Comparison of ENCODE assay signal across 22 mouse cellular contexts in the genomic region with DNA sequence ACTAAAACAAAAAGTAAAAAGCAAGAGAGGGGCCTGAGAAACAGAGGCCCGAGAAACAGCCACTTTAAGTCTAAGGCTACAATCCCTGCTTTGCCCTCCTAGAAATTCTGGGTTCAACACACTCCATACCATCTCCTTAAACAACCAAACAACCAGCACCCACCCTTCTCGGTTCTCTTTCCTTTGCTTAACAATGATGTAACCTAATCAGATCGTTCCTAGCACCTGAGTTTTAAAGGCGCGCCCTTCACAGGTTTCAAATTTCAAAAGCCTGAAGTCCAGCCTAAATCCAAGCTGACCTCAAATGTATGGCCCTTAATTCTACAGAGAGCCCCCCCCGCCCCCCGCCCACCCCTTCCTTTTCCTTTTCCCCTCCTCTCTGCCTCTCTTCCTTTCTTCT.
DNase-seq lines count a peak whose midpoint lies in the region; ATAC-seq and TF ChIP-seq lines count a peak whose summit lies in the region.
"Had no signal": no experiment of that assay in that cellular context is flagged by ENCODE, and none has a peak within 500 bp of the region (broad histone marks: within the 10 kb centered on the region; RNA-seq: fewer than 3 reads in every experiment).

No protein-coding gene starts in this region.

- H3K4me3 ChIP-seq in kidney, embryonic 15.5 days (replicated peaks): no peak overlapping the region
- no peak overlapping the region for H3K4me3 ChIP-seq in lung, postnatal 0 days (ENCODE audit: low read depth, low read length)
- no peak overlapping the region for H3K4me3 ChIP-seq in intestine, embryonic 16.5 days (ENCODE audit: low read length)
- H3K4me3 ChIP-seq: embryonic facial prominence, embryonic 15.5 days; heart, embryonic 12.5 days; hindbrain, embryonic 13.5 days; limb, embryonic 13.5 days; midbrain, embryonic 12.5 days; neural tube, embryonic 13.5 days had no signal

- H3K27me3 ChIP-seq in kidney, embryonic 15.5 days: no peaks in the 10 kb centered on the region
- no peaks in the 10 kb centered on the region for H3K27me3 ChIP-seq in lung, postnatal 0 days (replicated peaks; ENCODE audit: insufficient read depth, low read length)
- no peaks in the 10 kb centered on the region for H3K27me3 ChIP-seq in intestine, embryonic 16.5 days (replicated peaks; ENCODE audit: control insufficient read depth, insufficient read depth, low read length)
- H3K27me3 ChIP-seq: embryonic facial prominence, embryonic 15.5 days; heart, embryonic 12.5 days; hindbrain, embryonic 13.5 days; limb, embryonic 13.5 days; midbrain, embryonic 12.5 days; neural tube, embryonic 13.5 days had no signal

- TF ChIP-seq CTCF in lung, postnatal 0 days (IDR thresholded peaks at IDR 0.05): no peak

- WGBS in kidney, embryonic 15.5 days: 13% methylated on average over 7 of the region's 7 CpGs
- 26% methylated on average over 7 of the region's 7 CpGs for WGBS in lung, postnatal 0 days
- WGBS in intestine, embryonic 16.5 days: 33% methylated on average over 7 of the region's 7 CpGs

- H3K9ac ChIP-seq in kidney, embryonic 15.5 days: no peak overlapping the region
- H3K9ac ChIP-seq in lung, postnatal 0 days (replicated peaks; ENCODE audit: low read depth): no peak overlapping the region
- H3K9ac ChIP-seq in intestine, embryonic 16.5 days (ENCODE audit: low read depth, low read length): no peak overlapping the region
- H3K9ac ChIP-seq: embryonic facial prominence, embryonic 15.5 days; heart, embryonic 12.5 days; hindbrain, embryonic 13.5 days; limb, embryonic 13.5 days; liver, embryonic 14.5 days; midbrain, embryonic 12.5 days; neural tube, embryonic 13.5 days had no signal

- no peaks in the 10 kb centered on the region for H3K9me3 ChIP-seq in kidney, embryonic 15.5 days (replicated peaks)
- no peaks in the 10 kb centered on the region for H3K9me3 ChIP-seq in lung, postnatal 0 days (ENCODE audit: low read length)
- H3K9me3 ChIP-seq in intestine, embryonic 16.5 days (ENCODE audit: control insufficient read depth, low read length): no peaks in the 10 kb centered on the region
- H3K9me3 ChIP-seq: embryonic facial prominence, embryonic 15.5 days; heart, embryonic 12.5 days; hindbrain, embryonic 13.5 days; limb, embryonic 13.5 days; midbrain, embryonic 12.5 days; neural tube, embryonic 13.5 days had no signal

- no peaks in the 10 kb centered on the region for H3K36me3 ChIP-seq in kidney, embryonic 15.5 days
- no peaks in the 10 kb centered on the region for H3K36me3 ChIP-seq in lung, postnatal 0 days (ENCODE audit: insufficient read depth, low read length)
- no peaks in the 10 kb centered on the region for H3K36me3 ChIP-seq in intestine, embryonic 16.5 days (ENCODE audit: control insufficient read depth, insufficient read depth, low read length)
- H3K36me3 ChIP-seq: embryonic facial prominence, embryonic 15.5 days; G1E; heart, embryonic 12.5 days; hindbrain, embryonic 13.5 days; limb, embryonic 13.5 days; midbrain, embryonic 12.5 days; neural tube, embryonic 13.5 days had no signal

- no peak for DNase-seq in kidney, postnatal 4 days
- peak; percentile 54 for DNase-seq in lung, postnatal 0 days (ENCODE audit: low spot score)
- DNase-seq in lung, postnatal 25 days (ENCODE audit: low spot score): no peak
- no peak for DNase-seq in frontal cortex, adult 2 months (ENCODE audit: extremely low spot score in 1 of 2, low spot score in 1 of 2)
- DNase-seq: cerebellum, adult 9-11 months; gastrocnemius, postnatal 10 days; heart, adult 11 months; heart, postnatal 14 days; thymus, adult 2 months had no signal

- no peak overlapping the region for H3K4me2 ChIP-seq in kidney, embryonic 15.5 days
- H3K4me2 ChIP-seq in lung, postnatal 0 days (replicated peaks; ENCODE audit: low read depth, low read length): no peak overlapping the region
- H3K4me2 ChIP-seq in intestine, embryonic 16.5 days (ENCODE audit: low read depth, low read length): no peak overlapping the region
- H3K4me2 ChIP-seq: embryonic facial prominence, embryonic 15.5 days; heart, embryonic 12.5 days; hindbrain, embryonic 13.5 days; limb, embryonic 13.5 days; midbrain, embryonic 12.5 days; neural tube, embryonic 13.5 days had no signal

- H3K4me1 ChIP-seq in kidney, embryonic 15.5 days: peaks cover 29% of the 10 kb centered on the region
- H3K4me1 ChIP-seq in lung, postnatal 0 days (ENCODE audit: insufficient read depth, low read depth, low read length): no peaks in the 10 kb centered on the region
- no peaks in the 10 kb centered on the region for H3K4me1 ChIP-seq in intestine, embryonic 16.5 days (ENCODE audit: control insufficient read depth, insufficient read depth, low read length)

- no peak for TF ChIP-seq EP300 in lung, postnatal 0 days (IDR thresholded peaks at IDR 0.05)

- no peak for ATAC-seq in kidney, embryonic 15.5 days (replicated peaks; ENCODE audit: low FRiP score)
- ATAC-seq in lung, postnatal 0 days: peak; percentile 34; the same call in 1 of the 2 replicates
- ATAC-seq in intestine, embryonic 16.5 days: 0 out of 2 replicates have a peak, but pooled peaks have one; percentile 42
- ATAC-seq in frontal cortex, adult (ENCODE audit: low TSS enrichment): no peak
- ATAC-seq: activated CD4-positive, CD25-positive, alpha-beta regulatory T cell, adult 4 months; inflammation-experienced regulatory T-cells, adult 6 months had no signal

- peak overlapping the region; percentile 86 for H3K27ac ChIP-seq in kidney, embryonic 15.5 days
- H3K27ac ChIP-seq in lung, postnatal 0 days (ENCODE audit: low read length): peak overlapping the region; percentile 20; the same call in 1 of the 2 replicates
- H3K27ac ChIP-seq in intestine, embryonic 16.5 days (ENCODE audit: low read length): peak overlapping the region; percentile 21; the same call in 1 of the 2 replicates
- H3K27ac ChIP-seq: embryonic facial prominence, embryonic 15.5 days; hindbrain, embryonic 13.5 days; limb, embryonic 13.5 days; liver, embryonic 14.5 days had no signal

Comparison
In these comparisons a context has a peak if more than half of its experiments do, and no peak if none do; other contexts are left out.
1. ATAC-seq: peak in lung, postnatal 0 days (single experiment) and intestine, embryonic 16.5 days (single experiment); none in kidney, embryonic 15.5 days (single experiment) and frontal cortex, adult (single experiment).
2. H3K27ac ChIP-seq: peak in every context shown above with its lines; median percentile 86 in kidney, embryonic 15.5 days; 21 in intestine, embryonic 16.5 days; 20 in lung, postnatal 0 days.